Mouse (Mus musculus): ENCODE measurements around the gene Mrpl54.

The Mrpl54 gene

DNA sequence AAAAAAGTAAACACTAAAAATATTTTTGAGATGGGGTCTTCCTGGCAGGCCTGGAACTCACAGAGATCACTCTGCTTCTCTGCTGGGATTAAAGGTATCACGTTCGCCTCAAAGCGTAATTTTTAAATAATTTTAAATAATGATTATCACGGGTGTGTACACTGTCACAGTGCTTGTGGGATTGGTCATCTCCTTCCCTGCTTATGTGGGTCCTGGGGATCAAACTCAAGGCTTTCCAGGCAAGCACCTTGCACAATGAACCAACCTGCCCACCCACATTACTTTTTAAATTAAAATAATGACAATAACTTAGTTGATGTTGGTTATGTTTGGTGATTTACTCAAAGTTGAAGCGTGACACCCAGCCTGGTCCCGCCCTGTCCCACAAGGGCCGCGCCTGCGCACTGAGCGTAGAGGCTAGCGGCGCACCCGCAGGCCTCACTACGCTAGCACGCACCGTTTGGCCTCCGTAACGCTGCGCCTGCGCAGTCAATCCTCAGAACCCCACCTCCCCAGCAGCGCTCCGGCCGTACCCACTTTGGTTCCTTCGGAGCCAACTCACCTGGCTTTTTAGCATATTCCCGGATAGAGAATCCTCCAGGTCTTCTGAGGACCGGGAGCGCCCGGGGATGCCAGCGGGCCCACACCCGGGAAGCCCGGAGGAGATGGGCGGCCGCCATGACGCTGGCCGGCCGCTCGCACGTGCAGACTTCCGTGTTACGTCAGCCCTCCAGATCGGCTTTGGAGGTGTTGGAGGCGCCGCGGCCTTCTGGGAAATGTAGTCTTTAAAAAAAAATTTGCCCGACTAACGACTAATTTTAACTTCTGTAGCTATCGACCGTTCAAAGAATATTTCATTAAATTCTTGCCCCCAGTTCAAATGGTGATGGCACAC, at the start of gene Mrpl54, which contains the start of gene Apba3:
Gene Mrpl54, minus strand, starts transcription at position 724 of the 895 bp plus-strand sequence.
Gene Apba3, plus strand, starts transcription at position 750 of the 895 bp plus-strand sequence.
- DNase-seq (ENCODE audit: low spot score), result peak; percentile 95

GRCm38 (mm10) chr10:81315587-81315986, 48.9 kb upstream of the Mrpl54 start:
- no peak for DNase-seq (ENCODE audit: low spot score)

- DNase-seq (ENCODE audit: low spot score), result no peak
Measured at GRCm38 (mm10) chr10:81314201-81314600, 47.5 kb upstream of the Mrpl54 start.

DNA sequence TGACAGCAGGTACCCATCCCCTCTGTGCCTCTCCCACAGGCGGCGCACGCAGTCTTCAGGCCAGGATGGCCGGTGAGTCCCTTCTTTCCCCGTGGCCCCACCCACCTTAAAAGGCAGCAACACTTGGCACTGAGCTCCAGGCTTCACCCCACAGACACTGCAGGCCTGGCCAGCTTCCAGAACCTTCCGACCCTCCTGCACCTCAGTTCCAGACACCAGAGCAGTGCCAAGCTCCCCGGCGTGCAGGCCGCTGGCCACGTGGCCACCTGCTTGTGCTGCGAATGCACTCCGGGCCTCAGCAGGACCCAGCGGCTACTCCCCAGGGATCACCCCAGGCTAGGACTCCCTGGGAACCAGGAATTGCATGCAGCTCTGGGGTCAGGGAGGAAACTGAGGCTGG, 46.8 kb upstream of the Mrpl54 start:
- no peak for DNase-seq (ENCODE audit: low spot score)

- no peak for DNase-seq (ENCODE audit: low spot score)
Measured at GRCm38 (mm10) chr10:81309571-81309970, 42.8 kb upstream of the Mrpl54 start.

GRCm38 (mm10) chr10:81306837-81307682, 40.3 kb upstream of the Mrpl54 start:
- no peak for DNase-seq (ENCODE audit: low spot score)

DNA sequence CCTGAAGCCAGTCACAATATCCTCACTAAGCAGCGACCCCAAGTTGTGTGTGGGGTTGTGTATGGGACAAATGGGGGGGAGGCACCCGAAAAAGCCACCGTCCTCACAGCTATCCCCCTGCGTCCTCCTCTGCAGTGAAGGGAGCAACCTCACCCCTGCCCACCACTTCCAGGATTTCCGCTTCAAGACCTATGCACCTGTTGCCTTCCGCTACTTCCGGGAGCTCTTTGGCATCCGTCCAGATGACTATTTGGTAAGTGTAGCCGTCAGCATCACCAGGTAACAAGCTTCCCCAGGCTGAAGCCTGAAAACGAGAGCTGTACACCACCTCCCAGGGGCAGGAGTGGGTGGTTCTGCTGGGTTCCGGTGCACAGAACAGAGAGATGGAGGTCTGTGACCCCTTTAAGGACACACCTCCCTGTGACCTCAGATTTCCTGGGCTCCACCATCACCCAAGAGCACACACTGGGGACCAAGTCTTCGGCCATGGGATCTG, 39.5 kb upstream of the Mrpl54 start:
- no peak for DNase-seq (ENCODE audit: low spot score)

- DNase-seq (ENCODE audit: low spot score), result no peak
Measured at GRCm38 (mm10) chr10:81305663-81306062, 38.9 kb upstream of the Mrpl54 start.

DNA sequence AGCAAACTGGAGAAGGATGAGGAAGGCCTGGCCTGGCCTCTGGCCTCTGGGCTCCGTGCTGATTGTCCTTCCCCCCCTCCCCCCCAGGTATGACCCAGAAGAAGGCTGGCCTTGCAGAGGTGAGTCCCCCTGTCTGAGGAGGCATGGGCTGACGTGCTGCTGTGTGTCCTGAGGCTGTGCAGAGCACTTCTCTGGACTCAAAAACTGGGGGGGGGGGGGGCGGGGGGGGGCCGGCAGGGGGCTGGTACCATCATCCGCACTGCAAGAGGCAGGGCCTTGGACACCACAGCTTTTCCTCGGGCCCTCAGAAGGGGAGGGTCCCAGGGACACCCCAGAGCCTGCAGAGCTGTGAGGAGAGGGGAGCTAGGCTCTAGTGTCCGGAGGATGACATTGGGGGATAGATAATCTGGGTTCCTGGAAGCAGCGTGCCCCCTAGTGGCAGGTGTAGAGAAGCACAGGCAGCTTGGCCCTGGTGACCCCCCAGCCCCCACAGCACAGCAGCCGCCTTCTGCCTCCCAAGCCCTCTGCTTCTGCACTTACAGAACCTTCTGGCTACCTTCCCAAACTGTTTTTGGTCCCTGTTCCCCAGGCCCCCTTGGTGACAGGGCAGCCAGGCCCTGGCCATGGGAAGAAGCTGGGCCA, 38.0 kb upstream of the Mrpl54 start:
- DNase-seq (ENCODE audit: low spot score), result no peak

- no peak for DNase-seq (ENCODE audit: low spot score)
Measured at GRCm38 (mm10) chr10:81303761-81304160, 37.0 kb upstream of the Mrpl54 start.

DNA sequence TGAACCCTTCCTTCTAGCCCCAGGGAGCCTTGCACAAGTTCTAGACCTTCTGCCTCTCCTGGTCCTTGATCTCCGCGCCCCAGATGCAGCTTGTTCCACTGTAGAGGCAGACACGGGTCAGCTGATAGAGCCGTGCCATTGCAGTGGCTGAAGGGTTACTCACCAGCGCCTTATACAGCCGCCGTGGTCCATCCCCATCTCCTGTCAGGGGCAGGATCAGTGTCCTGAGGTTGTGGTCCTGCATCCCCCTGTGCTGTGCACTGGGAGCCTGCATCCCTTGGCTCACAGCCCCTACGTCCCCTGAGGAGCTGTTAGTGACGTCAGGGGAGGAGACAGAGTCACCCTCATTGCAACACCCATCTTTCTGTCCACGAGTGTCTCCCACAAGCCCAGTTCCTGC, 36.5 kb upstream of the Mrpl54 start:
- no peak for DNase-seq (ENCODE audit: low spot score)

DNA sequence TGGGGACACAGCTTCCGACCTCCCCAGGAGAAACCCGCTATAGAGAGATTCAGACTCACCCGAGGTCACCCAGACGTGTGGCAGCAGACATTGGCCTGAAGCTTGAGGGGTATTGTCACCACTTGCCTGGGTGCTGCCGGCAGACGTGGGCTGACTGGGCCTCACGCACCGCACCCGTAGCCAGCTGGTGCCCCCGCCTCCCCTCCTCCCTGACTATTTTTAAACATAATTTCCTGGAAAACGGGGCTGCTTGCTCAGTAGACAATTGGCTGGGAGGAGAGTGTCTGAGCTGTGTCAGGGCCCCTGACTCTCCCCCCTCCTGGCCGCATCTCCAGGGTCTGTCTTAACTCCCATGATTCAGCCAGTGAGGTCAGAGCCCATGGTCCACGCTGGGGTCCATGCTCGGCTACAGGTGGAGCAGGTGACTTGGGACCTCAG, 36.1 kb upstream of the Mrpl54 start:
- DNase-seq (ENCODE audit: low spot score), result no peak

GRCm38 (mm10) chr10:81302288-81302687, 35.6 kb upstream of the Mrpl54 start:
- DNase-seq (ENCODE audit: low spot score), result no peak

GRCm38 (mm10) chr10:81301321-81301720, 34.6 kb upstream of the Mrpl54 start:
- no peak for DNase-seq (ENCODE audit: low spot score)

DNA sequence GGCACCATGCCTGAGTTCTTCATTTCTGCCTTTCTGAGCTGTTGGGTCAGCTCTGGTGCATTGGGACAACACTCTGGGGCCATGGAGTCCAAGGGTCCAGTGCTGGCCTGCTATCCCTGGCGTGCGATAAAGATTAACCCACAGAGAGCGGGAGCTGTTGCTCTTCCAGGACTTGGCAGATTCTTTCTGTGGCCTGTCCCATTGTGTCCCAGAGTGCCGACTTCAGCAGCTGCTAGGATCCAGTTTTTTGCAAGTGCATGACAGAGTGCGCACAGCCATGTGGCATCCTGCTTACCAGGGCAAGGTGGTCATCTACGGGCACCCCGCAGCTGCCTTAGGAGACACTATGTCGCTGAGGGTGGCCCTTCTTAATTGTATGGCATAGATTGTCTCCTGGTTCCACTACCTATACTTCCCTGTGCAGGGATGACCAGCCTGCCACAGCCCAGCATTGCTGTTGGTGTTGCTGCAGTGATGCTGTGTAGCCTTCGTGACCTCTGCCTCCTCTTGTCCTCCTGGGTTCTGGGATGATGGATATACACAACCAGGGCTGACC, 33.7 kb upstream of the Mrpl54 start:
- no peak for DNase-seq (ENCODE audit: low spot score)

- DNase-seq (ENCODE audit: low spot score), result no peak
Measured at GRCm38 (mm10) chr10:81299585-81300351, 33.0 kb upstream of the Mrpl54 start.

DNA sequence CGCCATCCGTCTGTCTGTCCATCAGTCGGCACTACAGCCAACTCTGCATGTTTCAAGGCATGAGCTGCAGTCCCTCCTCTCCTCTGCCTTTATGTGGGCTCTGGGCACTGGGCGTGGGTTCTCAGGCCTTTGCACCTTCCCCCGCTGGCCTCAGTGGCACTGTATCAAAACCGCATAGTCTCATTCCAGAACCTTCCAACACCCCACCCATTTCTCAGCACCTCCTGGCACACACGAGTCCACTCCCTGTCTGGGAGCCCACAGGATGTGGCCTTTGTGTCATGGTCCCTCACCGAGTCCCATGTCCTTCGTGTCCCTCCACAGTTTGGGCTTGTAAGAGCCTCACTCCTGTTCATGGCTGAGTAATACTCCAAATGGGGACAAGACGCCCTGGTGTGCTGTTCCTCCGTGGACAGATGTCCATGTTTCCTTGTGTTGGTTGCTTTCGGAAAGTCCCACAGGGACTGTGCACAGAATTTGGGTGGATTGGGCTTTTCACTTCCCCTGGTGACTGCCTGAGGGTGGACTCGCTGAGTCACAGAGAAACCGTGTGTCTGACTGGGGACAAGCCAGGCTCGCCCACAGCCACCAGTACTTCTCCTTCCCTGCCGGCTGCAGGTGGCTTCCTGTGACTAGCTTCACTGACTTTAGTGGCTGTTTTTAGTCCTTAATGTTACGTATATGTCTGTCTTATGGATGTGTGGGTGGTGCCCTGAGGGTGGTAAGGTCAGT, 31.8 kb upstream of the Mrpl54 start:
- DNase-seq (ENCODE audit: low spot score), result no peak

- DNase-seq (ENCODE audit: low spot score), result no peak
Measured at GRCm38 (mm10) chr10:81297845-81298244, 31.1 kb upstream of the Mrpl54 start.

GRCm38 (mm10) chr10:81297246-81297645, 30.5 kb upstream of the Mrpl54 start:
- DNase-seq (ENCODE audit: low spot score), result no peak

GRCm38 (mm10) chr10:81295185-81295584, 28.5 kb upstream of the Mrpl54 start:
- no peak for DNase-seq (ENCODE audit: low spot score)

Measured in testis, postnatal 14 days (tissue).